ENCODE assay signal across 16 mouse cellular contexts in the genomic region with DNA sequence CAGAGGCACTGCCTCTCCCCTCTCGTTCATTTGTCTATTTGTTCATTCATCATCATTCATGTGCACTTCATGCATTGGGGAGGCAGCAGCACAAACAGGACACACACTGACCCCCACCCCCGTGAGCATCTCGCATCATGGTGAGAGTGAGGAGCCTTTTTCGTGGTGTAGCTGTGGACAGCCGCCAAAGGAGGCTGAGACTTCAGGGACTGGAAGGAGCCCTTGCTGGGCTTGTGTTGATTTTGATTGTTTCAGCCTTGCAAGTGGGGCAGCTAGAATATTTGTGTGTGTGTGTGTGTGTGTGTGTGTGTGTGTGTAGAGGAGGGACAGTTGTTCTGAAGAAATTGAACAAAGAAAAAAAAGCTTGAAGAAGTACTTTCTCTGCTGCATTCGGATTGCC.
"Had no signal": no experiment of that assay in that cellular context is flagged by ENCODE, and none has a peak within 500 bp of the region (broad histone marks: within the 10 kb centered on the region; RNA-seq: fewer than 3 reads in every experiment).

No protein-coding gene starts in this region.

- H3K9me3 ChIP-seq: neural tube, embryonic 12.5 days; neural tube, embryonic 13.5 days; neural tube, embryonic 15.5 days; stomach, embryonic 15.5 days had no signal

- H3K36me3 ChIP-seq: neural tube, embryonic 12.5 days; neural tube, embryonic 13.5 days; neural tube, embryonic 15.5 days; stomach, embryonic 15.5 days had no signal

- H3K9ac ChIP-seq: neural tube, embryonic 12.5 days; neural tube, embryonic 13.5 days; neural tube, embryonic 15.5 days; stomach, embryonic 15.5 days had no signal

- H3K4me3 ChIP-seq: neural tube, embryonic 12.5 days; neural tube, embryonic 13.5 days; neural tube, embryonic 15.5 days; stomach, embryonic 15.5 days had no signal

- DNase-seq: retina, postnatal 1 day; right cerebral cortex, postnatal 14 days; right cerebral cortex, postnatal 25 days; right cerebral cortex, postnatal 4 days; spleen, adult 18-20 months; thymus, adult 18-20 months; thymus, adult 2 months; thymus, postnatal 14 days; thymus, postnatal 25 days; thymus, postnatal 36 days; thymus, postnatal 4 days had no signal

- H3K27me3 ChIP-seq: neural tube, embryonic 12.5 days; neural tube, embryonic 13.5 days; neural tube, embryonic 15.5 days; stomach, embryonic 15.5 days had no signal

- H3K27ac ChIP-seq: neural tube, embryonic 12.5 days; neural tube, embryonic 13.5 days; neural tube, embryonic 15.5 days; stomach, embryonic 15.5 days; stomach, postnatal 0 days had no signal

- H3K4me2 ChIP-seq: neural tube, embryonic 12.5 days; neural tube, embryonic 13.5 days; neural tube, embryonic 15.5 days; stomach, embryonic 15.5 days had no signal

- H3K4me1 ChIP-seq: neural tube, embryonic 12.5 days; neural tube, embryonic 13.5 days; stomach, embryonic 15.5 days had no signal
